Mouse (Mus musculus): Measurements from ENCODE around the gene Tfrc. TPM values are rescaled to one million over a fixed set of nuclear protein-coding genes. Genes with fewer than 3 reads are reported as not detected.

Gene Tfrc
- polyA plus RNA-seq, 1 experiment from 2014 or later, result 14.6 TPM

DNA sequence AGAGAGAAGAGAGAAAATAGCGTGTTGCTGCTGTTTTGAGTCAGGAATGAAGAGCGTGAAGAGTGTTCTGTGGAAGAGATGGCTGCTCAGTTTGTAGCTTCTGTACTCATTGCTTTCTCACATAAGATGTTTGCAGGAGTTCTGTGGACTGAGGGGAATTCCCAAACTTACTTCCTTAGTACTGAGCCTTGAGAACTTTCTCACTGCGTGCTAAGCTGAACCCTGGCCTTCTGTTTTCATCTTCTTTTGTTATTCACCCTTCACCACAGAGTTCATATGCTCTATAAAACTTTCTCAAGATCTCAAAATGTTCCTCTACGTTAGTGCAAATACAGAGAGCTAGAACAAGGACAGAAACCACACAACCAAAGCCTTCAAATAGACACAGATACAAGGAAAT, 36.2 kb upstream of the Tfrc start:
- H3K4me2 ChIP-seq (replicated peaks; ENCODE audit: low read depth, low read length), result no peak overlapping the region
- no peak for TF ChIP-seq CTCF (IDR thresholded peaks at IDR 0.05)
- no peaks in the 10 kb centered on the region for H3K27me3 ChIP-seq (replicated peaks; ENCODE audit: insufficient read depth, low read length)
- H3K4me1 ChIP-seq (ENCODE audit: insufficient read depth, low read depth, low read length), result no peaks in the 10 kb centered on the region
- H3K4me3 ChIP-seq (ENCODE audit: low read depth, low read length), result no peak overlapping the region
- H3K9me3 ChIP-seq (ENCODE audit: low read length), result no peaks in the 10 kb centered on the region
- no peak overlapping the region for H3K27ac ChIP-seq (ENCODE audit: low read length)
- H3K36me3 ChIP-seq (ENCODE audit: insufficient read depth, low read length), result no peaks in the 10 kb centered on the region
- ATAC-seq (no peak), DNase-seq (ENCODE audit: low spot score) (no peak)
- H3K9ac ChIP-seq (replicated peaks; ENCODE audit: low read depth), result no peak overlapping the region
- WGBS, result 80% methylated on average over 4 of the region's 4 CpGs

DNA sequence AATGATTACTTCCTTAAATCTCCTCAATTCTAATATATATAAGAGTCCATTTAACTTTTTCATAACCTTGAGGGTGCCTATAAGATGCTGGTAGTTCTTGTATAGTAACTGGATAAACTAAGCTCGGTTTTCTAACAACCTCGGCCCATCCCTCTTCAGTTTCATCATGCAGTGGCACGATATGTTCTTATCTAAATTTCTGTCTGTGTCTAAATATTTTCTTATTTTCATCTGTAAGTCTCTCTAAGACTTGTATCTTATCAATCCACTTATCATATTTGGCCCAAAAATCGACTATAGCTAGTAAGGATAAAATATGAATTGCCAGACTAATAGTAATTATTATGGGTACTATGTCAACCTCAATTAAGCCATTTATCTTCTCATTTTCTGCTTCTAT, 22.2 kb upstream of the Tfrc start:
- TF ChIP-seq EP300 (IDR thresholded peaks at IDR 0.05) (no peak), CTCF (IDR thresholded peaks at IDR 0.05) (no peak)
- Histone ChIP-seq H3K4me2 (replicated peaks; ENCODE audit: low read depth, low read length) (no peak overlapping the region), H3K36me3 (ENCODE audit: insufficient read depth, low read length) (no peaks in the 10 kb centered on the region), H3K27me3 (replicated peaks; ENCODE audit: insufficient read depth, low read length) (no peaks in the 10 kb centered on the region), H3K9me3 (ENCODE audit: low read length) (no peaks in the 10 kb centered on the region), H3K4me1 (ENCODE audit: insufficient read depth, low read depth, low read length) (no peaks in the 10 kb centered on the region), H3K4me3 (ENCODE audit: low read depth, low read length) (no peak overlapping the region), H3K9ac (replicated peaks; ENCODE audit: low read depth) (no peak overlapping the region), H3K27ac (ENCODE audit: low read length) (no peak overlapping the region)
- WGBS, result 84% methylated on average over 4 of the region's 4 CpGs
- DNase-seq (ENCODE audit: low spot score) (no peak), ATAC-seq (no peak)

DNA sequence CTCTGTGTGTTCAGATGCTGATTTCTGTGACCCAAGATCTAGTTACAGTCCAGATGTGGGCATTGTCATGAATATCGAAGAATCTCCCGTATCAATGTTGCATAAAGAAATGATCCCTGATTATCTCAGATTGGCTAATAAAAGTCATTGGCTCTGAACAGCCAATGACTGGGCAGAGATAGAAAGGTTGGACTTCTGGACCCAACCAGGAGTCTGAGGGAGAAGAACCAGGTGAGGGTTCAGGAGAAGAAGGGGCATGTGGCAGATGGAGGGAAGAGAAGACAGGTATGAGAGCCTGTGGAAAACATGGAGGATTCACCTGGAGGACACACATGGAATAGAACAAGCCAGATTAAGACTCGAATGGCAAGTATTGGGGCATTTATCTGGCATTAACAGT, 20.2 kb upstream of the Tfrc start:
- Histone ChIP-seq H3K27ac (ENCODE audit: low read length) (no peak overlapping the region), H3K9ac (replicated peaks; ENCODE audit: low read depth) (no peak overlapping the region), H3K36me3 (ENCODE audit: insufficient read depth, low read length) (no peaks in the 10 kb centered on the region), H3K4me3 (ENCODE audit: low read depth, low read length) (no peak overlapping the region), H3K4me1 (ENCODE audit: insufficient read depth, low read depth, low read length) (no peaks in the 10 kb centered on the region), H3K9me3 (ENCODE audit: low read length) (no peaks in the 10 kb centered on the region), H3K27me3 (replicated peaks; ENCODE audit: insufficient read depth, low read length) (no peaks in the 10 kb centered on the region), H3K4me2 (replicated peaks; ENCODE audit: low read depth, low read length) (no peak overlapping the region)
- no peak for ATAC-seq
- TF ChIP-seq EP300 (IDR thresholded peaks at IDR 0.05), result no peak
- TF ChIP-seq CTCF (IDR thresholded peaks at IDR 0.05), result no peak
- DNase-seq (ENCODE audit: low spot score), result no peak
- 83% methylated on average over 3 of the region's 3 CpGs for WGBS

DNA sequence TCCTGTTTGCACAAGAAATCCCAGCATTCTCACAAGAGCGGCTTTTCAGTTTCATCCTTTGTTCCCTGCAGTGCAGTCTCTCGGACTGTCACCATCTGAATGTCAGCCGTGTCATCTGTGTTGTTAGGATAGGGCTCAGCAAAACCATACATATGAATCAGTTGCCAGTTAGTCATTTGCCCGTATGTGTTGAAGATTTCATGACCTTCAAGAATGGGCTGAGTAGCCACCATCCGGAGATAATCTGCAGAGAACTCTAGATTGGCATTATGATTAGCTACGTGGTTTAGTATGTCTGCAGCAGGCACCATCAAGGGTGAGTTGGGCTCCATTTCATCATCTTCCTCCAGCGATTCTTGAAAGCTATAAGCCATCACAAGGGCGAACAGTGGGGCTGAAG, 17.2 kb upstream of the Tfrc start:
- Histone ChIP-seq H3K36me3 (ENCODE audit: insufficient read depth, low read length) (no peaks in the 10 kb centered on the region), H3K27me3 (replicated peaks; ENCODE audit: insufficient read depth, low read length) (no peaks in the 10 kb centered on the region), H3K4me1 (ENCODE audit: insufficient read depth, low read depth, low read length) (no peaks in the 10 kb centered on the region), H3K9me3 (ENCODE audit: low read length) (no peaks in the 10 kb centered on the region), H3K9ac (replicated peaks; ENCODE audit: low read depth) (no peak overlapping the region), H3K4me3 (ENCODE audit: low read depth, low read length) (no peak overlapping the region), H3K27ac (ENCODE audit: low read length) (no peak overlapping the region), H3K4me2 (replicated peaks; ENCODE audit: low read depth, low read length) (no peak overlapping the region)
- DNase-seq (ENCODE audit: low spot score), result no peak
- 87% methylated on average over 8 of the region's 8 CpGs for WGBS
- no peak for ATAC-seq
- TF ChIP-seq EP300 (IDR thresholded peaks at IDR 0.05), result no peak
- no peak for TF ChIP-seq CTCF (IDR thresholded peaks at IDR 0.05)

DNA sequence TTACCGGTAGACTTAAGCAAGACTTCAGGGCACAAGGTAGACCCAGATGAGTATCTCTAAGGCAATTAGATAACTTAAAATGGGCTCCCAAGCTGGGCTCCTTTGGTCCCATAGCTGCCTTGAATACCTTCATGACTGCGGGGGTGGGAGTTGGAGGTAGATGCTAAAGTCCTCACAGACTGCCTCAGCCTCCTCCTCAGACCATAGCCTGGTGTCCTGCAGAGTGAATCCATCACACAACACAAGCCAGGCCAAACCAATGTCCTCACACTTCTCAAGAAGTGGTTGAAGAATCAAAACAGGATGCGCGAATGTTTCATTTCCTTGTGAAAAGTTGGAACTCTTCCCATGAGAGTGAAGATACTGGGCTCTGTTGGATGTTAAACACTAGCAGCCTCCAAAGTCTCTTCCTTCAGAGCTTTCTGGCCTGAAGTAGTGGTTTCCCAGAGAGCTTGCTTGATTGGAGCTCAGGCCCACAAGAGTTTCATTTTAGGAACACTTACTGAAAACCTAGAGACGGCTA, 15.4 kb upstream of the Tfrc start:
- Histone ChIP-seq H3K36me3 (ENCODE audit: insufficient read depth, low read length) (no peaks in the 10 kb centered on the region), H3K4me1 (ENCODE audit: insufficient read depth, low read depth, low read length) (no peaks in the 10 kb centered on the region), H3K9me3 (ENCODE audit: low read length) (no peaks in the 10 kb centered on the region), H3K4me3 (ENCODE audit: low read depth, low read length) (no peak overlapping the region), H3K27ac (ENCODE audit: low read length) (peak overlapping the region; percentile 33; the same call in 1 of the 2 replicates), H3K4me2 (replicated peaks; ENCODE audit: low read depth, low read length) (no peak overlapping the region), H3K9ac (replicated peaks; ENCODE audit: low read depth) (no peak overlapping the region), H3K27me3 (replicated peaks; ENCODE audit: insufficient read depth, low read length) (no peaks in the 10 kb centered on the region)
- DNase-seq (ENCODE audit: low spot score) (peak; percentile 30), ATAC-seq (peak; percentile 33)
- TF ChIP-seq EP300 (IDR thresholded peaks at IDR 0.05) (no peak), CTCF (IDR thresholded peaks at IDR 0.05) (no peak)
- 70% methylated on average over 5 of the region's 5 CpGs for WGBS

DNA sequence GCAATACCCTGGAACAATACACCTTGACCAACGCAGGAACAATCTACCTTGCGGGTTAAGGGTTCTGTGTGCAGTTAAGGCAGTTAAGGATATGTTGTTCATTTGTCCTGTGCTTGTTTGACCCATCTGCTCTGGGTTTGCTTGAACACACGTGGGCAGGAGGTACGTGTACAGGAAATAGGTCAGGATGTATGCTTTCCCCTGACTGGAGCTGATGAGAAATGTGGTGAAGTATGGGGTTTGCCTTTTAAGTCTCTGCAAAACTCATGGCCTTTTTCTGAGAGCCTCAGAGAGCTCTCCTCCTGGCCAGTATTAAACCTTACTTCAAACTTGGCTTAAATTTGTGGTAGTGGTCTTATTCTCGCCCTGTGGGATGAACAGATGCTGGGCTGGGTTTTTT, 14.8 kb upstream of the Tfrc start:
- ATAC-seq, result no peak
- TF ChIP-seq EP300 (IDR thresholded peaks at IDR 0.05) (no peak), CTCF (IDR thresholded peaks at IDR 0.05) (no peak)

DNA sequence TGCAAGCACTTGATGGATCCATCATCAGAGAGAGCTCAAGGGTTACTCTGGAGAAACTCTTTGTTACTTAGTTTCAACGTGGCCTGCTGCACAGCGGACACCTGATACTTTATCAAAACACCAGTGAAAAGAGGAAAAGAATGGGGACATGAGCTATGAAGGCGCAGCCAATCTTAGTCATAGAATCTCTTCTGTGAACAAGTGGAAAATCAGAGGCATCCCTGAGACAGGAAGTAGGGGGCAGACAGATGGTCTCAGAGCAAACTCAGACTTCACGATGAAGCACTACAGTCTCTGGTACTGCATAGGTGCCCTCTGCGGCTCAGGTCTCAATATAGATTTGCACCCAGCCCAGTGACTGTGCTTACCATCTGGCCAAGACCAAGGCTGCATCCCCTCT, 14.0 kb upstream of the Tfrc start:
- H3K36me3 ChIP-seq (ENCODE audit: insufficient read depth, low read length), result no peaks in the 10 kb centered on the region
- no peaks in the 10 kb centered on the region for H3K27me3 ChIP-seq (replicated peaks; ENCODE audit: insufficient read depth, low read length)
- ATAC-seq (no peak), DNase-seq (ENCODE audit: low spot score) (no peak)
- H3K27ac ChIP-seq (ENCODE audit: low read length), result no peak overlapping the region
- WGBS, result 70% methylated on average over 5 of the region's 5 CpGs
- no peaks in the 10 kb centered on the region for H3K4me1 ChIP-seq (ENCODE audit: insufficient read depth, low read depth, low read length)
- no peak overlapping the region for H3K4me2 ChIP-seq (replicated peaks; ENCODE audit: low read depth, low read length)
- TF ChIP-seq EP300 (IDR thresholded peaks at IDR 0.05), result no peak
- no peak for TF ChIP-seq CTCF (IDR thresholded peaks at IDR 0.05)
- no peak overlapping the region for H3K9ac ChIP-seq (replicated peaks; ENCODE audit: low read depth)
- H3K4me3 ChIP-seq (ENCODE audit: low read depth, low read length), result no peak overlapping the region
- no peaks in the 10 kb centered on the region for H3K9me3 ChIP-seq (ENCODE audit: low read length)

More for the DNA sequence above, 14.8 kb upstream of the Tfrc start:
- H3K9ac ChIP-seq (replicated peaks; ENCODE audit: low read depth), result no peak overlapping the region
- no peak overlapping the region for H3K4me3 ChIP-seq (ENCODE audit: low read depth, low read length)
- H3K27ac ChIP-seq (ENCODE audit: low read length), result peak overlapping the region; percentile 33; the same call in 1 of the 2 replicates
- no peak overlapping the region for H3K4me2 ChIP-seq (replicated peaks; ENCODE audit: low read depth, low read length)
- H3K9me3 ChIP-seq (ENCODE audit: low read length), result no peaks in the 10 kb centered on the region
- no peaks in the 10 kb centered on the region for H3K4me1 ChIP-seq (ENCODE audit: insufficient read depth, low read depth, low read length)
- no peak for DNase-seq (ENCODE audit: low spot score)
- no peaks in the 10 kb centered on the region for H3K36me3 ChIP-seq (ENCODE audit: insufficient read depth, low read length)
- no peaks in the 10 kb centered on the region for H3K27me3 ChIP-seq (replicated peaks; ENCODE audit: insufficient read depth, low read length)
- 66% methylated on average over 5 of the region's 5 CpGs for WGBS
